Mouse (Mus musculus) lung, embryonic 14.5 days (tissue): ENCODE results near the gene Rnf135. TPM values are rescaled to one million over a fixed set of nuclear protein-coding genes. Genes with fewer than 3 reads are reported as not detected.
"Not testable (repeated sequence)": the region's sequence is repeated elsewhere in the genome, so short reads cannot be mapped to it uniquely, and the experiment has no call there.

Source experiments
- ATAC-seq: fragments of 200-750 bp; cut with Nextera tagmentation; 2 replicates; pipeline ENCODE4 v1.8.0; 2017; ENCODE audit warnings: mild to moderate bottlenecking, moderate TSS enrichment, moderate library complexity; ENCODE audit not compliant: insufficient read depth
- DNase-seq: peaks from one replicate; pipeline ENCODE4 v3.0.0-alpha.2; 2015
- H3K27ac ChIP-seq: fragments of 300-500 bp; sonication (generic); 2 replicates; pipeline ENCODE4 v1.5.1; 2014; ENCODE audit warnings: low read depth, mild to moderate bottlenecking, moderate library complexity
- H3K27me3 ChIP-seq: fragments of 300-500 bp; sonication (generic); 2 replicates; pipeline ENCODE4 v1.6.1; 2014; ENCODE audit warnings: low read length, control low read depth; ENCODE audit not compliant: insufficient read depth
- H3K36me3 ChIP-seq: fragments of 300-500 bp; sonication (generic); 2 replicates; pipeline ENCODE4 v1.6.1; 2014; ENCODE audit warnings: control low read depth; ENCODE audit not compliant: insufficient read depth
- H3K4me1 ChIP-seq: fragments of 300-500 bp; sonication (generic); 2 replicates; pipeline ENCODE4 v1.6.1; 2014; ENCODE audit warnings: antibody characterized with exemption, control low read depth; ENCODE audit not compliant: insufficient read depth
- H3K4me2 ChIP-seq: fragments of 300-500 bp; sonication (generic); 2 replicates; pipeline ENCODE4 v1.6.1; 2014; ENCODE audit warnings: mild to moderate bottlenecking
- H3K4me3 ChIP-seq: fragments of 300-500 bp; sonication (generic); 2 replicates; pipeline ENCODE4 v1.5.1; 2014; ENCODE audit warnings: low read depth, low read length
- H3K9ac ChIP-seq: fragments of 300-500 bp; sonication (generic); 2 replicates; pipeline ENCODE4 v1.6.1; 2014
- H3K9me3 ChIP-seq: fragments of 300-500 bp; sonication (generic); 2 replicates; pipeline ENCODE4 v1.6.1; 2016; ENCODE audit warnings: low read depth, low read length, control low read depth
- CTCF ChIP-seq: IDR thresholded peaks from 2 replicates; pipeline ENCODE4 v1.5.1; 2016; ENCODE audit warnings: antibody characterized with exemption, low read depth
- WGBS: fragments of 180-500 bp; shearing (Covaris S2); extraction: QIAGEN DNeasy Blood & Tissue Kit; methylation state at CpG from one replicate; pipeline ENCODE4 v1.1.7; 2014; 5-methylcytosine and 5-hydroxymethylcytosine counted together
- polyA plus RNA-seq: library from polyadenylated mRNA; unstranded; fragments of >200 nt; fragmentation: Nextera tagmentation; extraction: Ambion mirVana; gene quantifications from 2 replicates; pipeline ENCODE4 v1.2.1, GENCODE M21; 2014

Gene Rnf135
- polyA plus RNA-seq, 1 experiment from 2014 or later = 6.6 TPM

DNA sequence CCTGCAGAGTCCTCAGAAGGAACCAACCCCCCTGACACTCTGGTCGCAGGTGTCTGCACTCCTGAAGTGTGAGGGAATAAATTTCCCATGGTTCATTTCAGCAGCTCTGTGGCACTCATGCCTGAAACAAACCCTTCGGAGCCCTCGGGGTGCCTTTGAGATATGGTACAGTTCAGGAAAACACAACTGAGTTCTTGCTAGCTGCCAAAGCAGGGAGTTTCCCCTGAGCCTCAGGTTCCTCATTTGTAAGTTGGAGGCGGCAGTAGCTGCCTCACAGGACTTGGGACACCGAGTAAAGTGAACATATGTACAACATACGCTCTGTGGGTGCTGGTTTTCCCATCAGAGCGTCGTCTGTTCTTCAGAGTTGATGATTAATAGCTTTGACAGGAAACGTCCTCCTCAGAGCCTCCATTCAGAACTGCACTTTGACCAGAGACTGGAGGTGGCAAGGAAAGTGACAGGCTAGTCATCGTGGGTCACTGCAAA lies 37.8 kb upstream of the Rnf135 start:
- no peaks in the 10 kb centered on the region for H3K27me3 ChIP-seq
- no peaks in the 10 kb centered on the region for H3K36me3 ChIP-seq
- H3K4me2 ChIP-seq = no peak overlapping the region
- no peak for TF ChIP-seq CTCF
- H3K4me1 ChIP-seq = no peaks in the 10 kb centered on the region
- WGBS = 33% methylated on average over 10 of the region's 10 CpGs
- no peak overlapping the region for H3K9ac ChIP-seq
- ATAC-seq = no peak
- H3K9me3 ChIP-seq = no peaks in the 10 kb centered on the region
- no peak overlapping the region for H3K27ac ChIP-seq
- H3K4me3 ChIP-seq = no peak overlapping the region
- no peak for DNase-seq

DNA sequence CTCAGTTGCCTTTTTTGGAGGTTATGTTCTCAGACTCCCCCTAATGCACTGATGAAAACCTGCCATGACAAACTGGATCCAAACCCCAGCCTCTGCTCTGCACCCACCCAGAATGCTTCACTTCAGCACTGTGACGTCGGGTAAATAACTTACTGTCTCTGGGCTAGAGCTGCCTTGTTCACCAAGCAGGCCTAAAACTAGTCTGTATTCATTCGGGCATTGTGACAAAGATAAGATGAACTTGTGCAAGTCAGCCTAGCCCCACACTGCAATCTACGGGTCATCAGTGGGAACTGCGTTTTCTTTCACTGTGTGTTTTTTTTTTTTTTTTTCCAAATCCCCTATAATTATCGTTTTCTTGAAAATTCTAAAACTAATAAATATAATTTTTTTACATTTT lies 35.9 kb upstream of the Rnf135 start:
- no peak for ATAC-seq
- Histone ChIP-seq H3K27me3 (no peaks in the 10 kb centered on the region), H3K36me3 (no peaks in the 10 kb centered on the region), H3K9me3 (no peaks in the 10 kb centered on the region), H3K4me2 (no peak overlapping the region), H3K9ac (no peak overlapping the region), H3K4me3 (no peak overlapping the region), H3K27ac (no peak overlapping the region), H3K4me1 (no peaks in the 10 kb centered on the region)
- no peak for TF ChIP-seq CTCF
- WGBS = 72% methylated on average over 6 of the region's 6 CpGs
- DNase-seq = no peak

DNA sequence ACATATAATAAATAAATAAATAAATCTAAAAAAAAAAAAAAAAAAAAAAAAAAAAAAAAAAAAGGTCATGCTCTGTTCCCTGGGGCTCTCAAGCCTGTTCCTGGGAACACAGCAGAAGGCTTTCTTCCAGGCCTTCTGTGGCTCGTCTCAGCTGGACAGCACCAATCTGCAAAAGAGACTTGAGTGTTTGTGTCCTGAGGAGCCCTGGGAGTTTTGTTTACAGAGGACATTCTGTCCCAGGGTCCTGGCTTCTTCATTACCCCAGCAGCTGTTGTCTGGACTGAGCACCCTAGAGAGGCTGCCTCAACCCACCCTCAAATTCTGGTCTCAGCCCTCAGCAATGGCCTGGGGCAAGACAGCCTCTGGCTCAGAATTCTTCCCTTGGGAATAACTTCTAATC lies 35.3 kb upstream of the Rnf135 start:
- Histone ChIP-seq H3K9me3 (no peaks in the 10 kb centered on the region), H3K4me3 (no peak overlapping the region), H3K27ac (no peak overlapping the region), H3K4me2 (no peak overlapping the region), H3K4me1 (no peaks in the 10 kb centered on the region), H3K27me3 (peaks cover 5% of the 10 kb centered on the region; the same call in 1 of the 2 replicates), H3K9ac (no peak overlapping the region), H3K36me3 (no peaks in the 10 kb centered on the region)
- ATAC-seq (no peak), DNase-seq (peak; percentile 12)
- WGBS = 26% methylated on average over 1 of the region's 1 CpGs
- no peak for TF ChIP-seq CTCF

DNA sequence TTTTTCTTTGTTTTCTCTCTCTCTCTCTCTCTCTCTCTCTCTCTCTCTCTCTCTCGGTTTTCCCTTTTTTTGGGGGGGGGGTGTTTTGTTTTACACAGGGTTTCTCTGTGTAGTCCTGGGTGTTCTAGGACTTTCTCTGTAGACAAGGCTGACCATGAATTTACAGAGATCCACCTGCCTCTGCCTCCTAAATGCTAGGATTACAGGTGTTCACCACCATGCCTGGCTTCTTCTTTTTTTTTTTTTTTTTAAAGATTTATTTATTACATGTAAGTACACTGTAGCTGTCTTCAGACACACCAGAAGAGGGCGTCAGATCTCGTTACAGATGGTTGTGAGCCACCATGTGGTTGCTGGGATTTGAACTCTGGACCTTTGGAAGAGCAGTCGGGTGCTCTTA lies 34.7 kb upstream of the Rnf135 start:
- H3K27me3 ChIP-seq = peaks cover 11% of the 10 kb centered on the region
- H3K4me1 ChIP-seq, H3K27ac ChIP-seq, H3K4me2 ChIP-seq, H3K4me3 ChIP-seq, ATAC-seq, H3K9ac ChIP-seq, H3K36me3 ChIP-seq, DNase-seq, H3K9me3 ChIP-seq: not testable (repeated sequence)
- WGBS = 38% methylated on average over 1 of the region's 4 CpGs

DNA sequence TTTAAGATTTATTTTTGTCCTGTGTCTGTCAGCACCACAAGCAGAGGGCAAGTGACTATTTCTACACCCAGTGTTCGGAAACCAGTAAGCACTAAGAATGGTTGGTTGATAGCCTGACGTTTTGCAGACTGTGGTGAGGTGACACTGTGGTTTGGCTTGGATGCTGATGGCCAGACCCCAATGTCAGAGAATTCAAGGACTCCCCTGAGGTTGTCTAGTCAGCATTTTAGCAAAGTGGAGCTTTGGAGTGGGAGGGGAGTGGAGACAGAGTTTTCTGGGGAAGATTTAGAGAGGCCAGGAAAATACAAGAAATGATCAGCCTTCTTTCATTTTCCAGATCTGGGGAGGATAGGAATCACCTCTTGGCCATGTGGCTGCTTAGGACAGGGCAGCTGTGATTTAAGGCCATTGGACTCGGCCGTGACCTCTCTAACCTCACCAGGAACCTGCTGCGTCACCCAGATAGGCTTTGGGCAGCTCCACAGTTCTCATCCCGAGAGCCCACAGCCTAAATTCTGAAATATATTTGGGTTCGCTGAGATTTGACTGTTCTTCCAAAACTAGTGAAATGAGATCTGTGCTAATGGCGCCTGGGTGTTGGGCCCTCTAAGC lies 34.1 kb upstream of the Rnf135 start:
- H3K9ac ChIP-seq = no peak overlapping the region
- no peaks in the 10 kb centered on the region for H3K36me3 ChIP-seq
- no peak overlapping the region for H3K4me3 ChIP-seq
- peaks cover 17% of the 10 kb centered on the region for H3K27me3 ChIP-seq
- TF ChIP-seq CTCF = no peak
- H3K27ac ChIP-seq = no peak overlapping the region
- 77% methylated on average over 8 of the region's 8 CpGs for WGBS
- ATAC-seq (no peak), DNase-seq (no peak)
- no peak overlapping the region for H3K4me2 ChIP-seq
- H3K9me3 ChIP-seq = no peaks in the 10 kb centered on the region
- H3K4me1 ChIP-seq = no peaks in the 10 kb centered on the region

DNA sequence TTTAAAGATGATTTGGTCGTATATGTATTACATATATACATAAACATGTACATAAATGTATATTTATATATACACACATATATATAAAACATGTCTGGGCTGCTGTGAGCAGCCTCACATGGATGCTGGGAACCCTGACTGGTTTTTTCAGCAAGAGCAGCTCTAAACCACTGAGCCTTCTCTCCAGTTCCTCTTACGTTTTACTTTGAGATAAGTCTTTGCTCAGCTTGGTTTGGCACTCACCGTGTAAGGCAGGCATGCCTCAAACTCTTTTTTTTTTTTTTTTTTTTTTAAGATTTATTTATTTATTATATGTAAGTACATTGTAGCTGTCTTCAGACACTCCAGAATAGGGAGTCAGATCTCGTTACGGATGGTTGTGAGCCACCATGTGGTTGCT lies 33.1 kb upstream of the Rnf135 start:
- TF ChIP-seq CTCF = no peak
- Histone ChIP-seq H3K4me3 (no peak overlapping the region), H3K27me3 (peaks cover 27% of the 10 kb centered on the region), H3K27ac (no peak overlapping the region), H3K36me3 (no peaks in the 10 kb centered on the region), H3K4me1 (no peaks in the 10 kb centered on the region), H3K9me3 (no peaks in the 10 kb centered on the region), H3K9ac (no peak overlapping the region), H3K4me2 (no peak overlapping the region)
- no peak for DNase-seq
- WGBS = 64% methylated on average over 5 of the region's 5 CpGs
- ATAC-seq = no peak

DNA sequence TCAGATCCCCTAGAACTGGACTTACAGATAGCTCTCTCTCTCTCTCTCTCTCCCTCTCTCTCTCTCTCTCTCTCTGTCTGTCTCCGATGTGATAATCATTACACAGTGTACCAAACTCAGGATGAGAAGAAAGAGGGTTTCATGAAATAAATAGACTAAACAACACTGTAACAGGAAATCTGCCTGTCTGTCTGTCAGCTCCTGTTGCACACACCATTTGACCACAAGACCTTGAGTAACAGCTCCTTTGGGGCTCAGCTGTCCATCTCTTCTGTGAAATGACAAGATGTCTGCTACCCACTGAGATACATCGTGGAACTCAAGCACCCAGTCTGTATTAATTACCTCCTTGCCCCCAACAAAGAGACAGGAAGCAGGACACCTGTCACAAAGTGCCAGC lies 32.1 kb upstream of the Rnf135 start:
- WGBS = 49% methylated on average over 2 of the region's 2 CpGs
- Histone ChIP-seq H3K4me2 (no peak overlapping the region), H3K4me3 (no peak overlapping the region), H3K27me3 (peaks cover 32% of the 10 kb centered on the region), H3K27ac (no peak overlapping the region), H3K4me1 (no peaks in the 10 kb centered on the region), H3K36me3 (no peaks in the 10 kb centered on the region), H3K9me3 (no peaks in the 10 kb centered on the region), H3K9ac (no peak overlapping the region)
- ATAC-seq = no peak
- TF ChIP-seq CTCF = no peak
- no peak for DNase-seq

DNA sequence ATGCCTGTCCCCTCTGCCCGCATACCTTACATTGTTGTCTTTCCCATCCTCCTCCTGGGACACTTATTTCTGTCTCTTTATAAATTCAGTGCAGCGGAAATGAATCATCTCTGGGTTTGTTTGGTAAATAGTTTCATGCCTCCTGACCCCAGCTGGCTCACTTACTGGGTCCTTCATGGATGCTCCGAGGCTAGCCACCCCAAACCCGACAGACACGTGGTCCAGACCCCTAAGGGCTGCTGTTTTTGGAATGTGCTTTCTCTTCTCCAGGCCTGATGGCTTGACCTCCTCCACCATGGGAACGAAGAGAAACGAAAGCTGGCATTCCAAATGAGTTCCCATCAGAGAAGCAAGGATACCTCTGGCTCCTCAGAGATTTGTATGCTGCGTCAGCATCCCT lies 31.3 kb upstream of the Rnf135 start:
- Histone ChIP-seq H3K9me3 (no peaks in the 10 kb centered on the region), H3K9ac (no peak overlapping the region), H3K4me3 (no peak overlapping the region), H3K27me3 (peaks cover 32% of the 10 kb centered on the region), H3K4me2 (no peak overlapping the region), H3K27ac (no peak overlapping the region), H3K36me3 (no peaks in the 10 kb centered on the region), H3K4me1 (no peaks in the 10 kb centered on the region)
- ATAC-seq = no peak
- no peak for TF ChIP-seq CTCF
- DNase-seq = no peak
- WGBS = 66% methylated on average over 8 of the region's 8 CpGs
